In genomic region chr6:91864595-91864994, GRCm38 (mm10) we compare ENCODE assay signal across 33 mouse cellular contexts. TPM values are rescaled to one million over a fixed set of nuclear protein-coding genes. Genes with fewer than 3 reads are reported as not detected.
DNase-seq lines count a peak whose midpoint lies in the region; ATAC-seq and TF ChIP-seq lines count a peak whose summit lies in the region.
"Had no signal": no experiment of that assay in that cellular context is flagged by ENCODE, and none has a peak within 500 bp of the region (broad histone marks: within the 10 kb centered on the region; RNA-seq: fewer than 3 reads in every experiment).

No protein-coding gene starts in this region.

- no peaks in the 10 kb centered on the region for H3K4me1 ChIP-seq in spleen, adult 2 months (ENCODE audit: control insufficient read depth, insufficient read depth, insufficient read length)
- H3K4me1 ChIP-seq in hindbrain, embryonic 14.5 days (replicated peaks; ENCODE audit: control insufficient read depth, insufficient read depth, low read length) = no peaks in the 10 kb centered on the region
- H3K4me1 ChIP-seq in hindbrain, embryonic 13.5 days (replicated peaks) = no peaks in the 10 kb centered on the region
- H3K4me1 ChIP-seq: heart, embryonic 10.5 days; heart, embryonic 15.5 days; limb, embryonic 12.5 days; liver, embryonic 15.5 days; midbrain, embryonic 12.5 days; stomach, embryonic 15.5 days had no signal

- H3K9ac ChIP-seq in hindbrain, embryonic 14.5 days = no peak overlapping the region
- no peak overlapping the region for H3K9ac ChIP-seq in hindbrain, embryonic 13.5 days
- H3K9ac ChIP-seq: heart, embryonic 15.5 days; limb, embryonic 12.5 days; liver, embryonic 15.5 days; lung, embryonic 14.5 days; midbrain, embryonic 12.5 days; stomach, embryonic 15.5 days had no signal

- no peak overlapping the region for H3K4me3 ChIP-seq in spleen, adult 2 months (ENCODE audit: extremely low read depth, insufficient read depth, insufficient read length)
- no peak overlapping the region for H3K4me3 ChIP-seq in hindbrain, embryonic 14.5 days (replicated peaks; ENCODE audit: low read length)
- H3K4me3 ChIP-seq in hindbrain, embryonic 13.5 days = no peak overlapping the region
- H3K4me3 ChIP-seq: heart, embryonic 10.5 days; heart, embryonic 15.5 days; limb, embryonic 12.5 days; liver, embryonic 15.5 days; megakaryocyte, embryonic 14.5 days; midbrain, embryonic 12.5 days; myocyte; stomach, embryonic 15.5 days had no signal

- no peak for ATAC-seq in hindbrain, embryonic 14.5 days (ENCODE audit: low FRiP score)
- ATAC-seq in hindbrain, embryonic 13.5 days (ENCODE audit: low FRiP score) = no peak
- ATAC-seq: forebrain, embryonic 14.5 days; hindbrain, embryonic 16.5 days; intestine, embryonic 16.5 days had no signal

- intact Hi-C loops in left cerebral cortex, postnatal 10 days (cut with DNase I) = loop anchor here (10.0 kb wide), 1 partner anchor 330 kb away; no protein-coding TSS in a partner anchor

- H3K27me3 ChIP-seq in spleen, adult 2 months (ENCODE audit: control insufficient read depth, insufficient read depth, low read length) = no peaks in the 10 kb centered on the region
- H3K27me3 ChIP-seq in hindbrain, embryonic 14.5 days (ENCODE audit: control insufficient read depth, insufficient read depth, low read length) = no peaks in the 10 kb centered on the region
- H3K27me3 ChIP-seq in hindbrain, embryonic 13.5 days = no peaks in the 10 kb centered on the region
- H3K27me3 ChIP-seq: liver, embryonic 15.5 days; midbrain, embryonic 12.5 days had no signal

- 0 out of 2 replicates have a peak overlapping the region, but pooled peaks have one; percentile 13 for H3K27ac ChIP-seq in spleen, adult 2 months (ENCODE audit: insufficient read depth, low read length)
- H3K27ac ChIP-seq in hindbrain, embryonic 14.5 days = no peak overlapping the region
- no peak overlapping the region for H3K27ac ChIP-seq in hindbrain, embryonic 13.5 days
- H3K27ac ChIP-seq: heart, embryonic 10.5 days; heart, embryonic 15.5 days; kidney, postnatal 0 days; limb, embryonic 12.5 days; liver, embryonic 15.5 days; midbrain, embryonic 12.5 days; stomach, embryonic 15.5 days had no signal

- DNase-seq in spleen, adult 2 months (ENCODE audit: low read depth in 1 of 2, low spot score in 2 of 2) = no peak
- no peak for DNase-seq in spleen, postnatal 4 days (ENCODE audit: low spot score in 2 of 2)
- peak; percentile 23 for DNase-seq in induced T-regulatory cell, adult 2 months (ENCODE audit: low read depth)
- DNase-seq in thymus, postnatal 0 days (ENCODE audit: low spot score) = peak; percentile 70
- DNase-seq in thymus, postnatal 4 days = peak; percentile 43
- no peak for DNase-seq in left cerebral cortex, postnatal 10 days (ENCODE audit: extremely low spot score in 1 of 2, low spot score in 2 of 2)
- no peak for DNase-seq in hindbrain, embryonic 14.5 days (ENCODE audit: low spot score)
- DNase-seq: adrenal gland, postnatal 25 days; cerebellum, adult 11-12 months; cerebellum, postnatal 10 days; gastrocnemius, postnatal 25 days; heart, adult 11 months; heart, postnatal 4 days; kidney, adult 8-10 months; kidney, postnatal 4 days; layer of hippocampus, postnatal 36 days; lung, embryonic 14.5 days; lung, postnatal 4 days had no signal

- TF ChIP-seq CTCF in spleen, adult 2 months (IDR thresholded peaks at IDR 0.05; ENCODE audit: extremely low read depth, insufficient read depth, insufficient read length, insufficient replicate concordance) = no peak

- no peaks in the 10 kb centered on the region for H3K36me3 ChIP-seq in spleen, adult 2 months (ENCODE audit: control insufficient read depth, insufficient read depth, low read length)
- no peaks in the 10 kb centered on the region for H3K36me3 ChIP-seq in hindbrain, embryonic 14.5 days (replicated peaks; ENCODE audit: control insufficient read depth, insufficient read depth)
- no peaks in the 10 kb centered on the region for H3K36me3 ChIP-seq in hindbrain, embryonic 13.5 days
- H3K36me3 ChIP-seq: heart, embryonic 10.5 days; heart, embryonic 15.5 days; limb, embryonic 12.5 days; liver, embryonic 15.5 days; midbrain, embryonic 12.5 days; stomach, embryonic 15.5 days had no signal

- WGBS in spleen, adult 2 months = 40% methylated on average over 5 of the region's 5 CpGs
- WGBS in hindbrain, embryonic 14.5 days = 82% methylated on average over 5 of the region's 5 CpGs
- 73% methylated on average over 5 of the region's 5 CpGs for WGBS in hindbrain, embryonic 13.5 days

- H3K4me2 ChIP-seq in hindbrain, embryonic 14.5 days (replicated peaks) = no peak overlapping the region
- no peak overlapping the region for H3K4me2 ChIP-seq in hindbrain, embryonic 13.5 days
- H3K4me2 ChIP-seq: heart, embryonic 15.5 days; limb, embryonic 12.5 days; liver, embryonic 15.5 days; lung, embryonic 14.5 days; midbrain, embryonic 12.5 days; stomach, embryonic 15.5 days had no signal

- H3K9me3 ChIP-seq in hindbrain, embryonic 14.5 days (ENCODE audit: control insufficient read depth, low read length) = no peaks in the 10 kb centered on the region
- peaks cover 6% of the 10 kb centered on the region; the same call in 1 of the 2 replicates for H3K9me3 ChIP-seq in hindbrain, embryonic 13.5 days
- H3K9me3 ChIP-seq: heart, embryonic 10.5 days; heart, embryonic 15.5 days; liver, embryonic 15.5 days; midbrain, embryonic 12.5 days; stomach, embryonic 15.5 days had no signal

- no peak for TF ChIP-seq POLR2A in spleen, adult 2 months (IDR thresholded peaks at IDR 0.05; ENCODE audit: low read depth, low read length)

RNA-seq across cellular contexts. Expression of gene Ccdc174, which starts 13.3 kb away (rescaled TPM):
- polyA plus RNA-seq in spleen, adult 2 months (2012; rRNA removed) = 2.0 and 2.4 TPM in 2 replicates
- 58.5 and 62.6 TPM in 2 replicates for polyA plus RNA-seq in thymus, postnatal 0 days (2015; fragmentation: Nextera tagmentation; extraction: Ambion mirVana)
- 10 to 100 TPM; 20.3 to 21.0 TPM for total RNA-seq in left cerebral cortex, postnatal 10 days (2021)
- polyA plus RNA-seq in hindbrain, embryonic 14.5 days (2014; fragmentation: Nextera tagmentation; extraction: Ambion mirVana) = 32.4 and 37.7 TPM in 2 replicates
- polyA plus RNA-seq in hindbrain, embryonic 13.5 days (2015; fragmentation: Nextera tagmentation; extraction: Ambion mirVana) = 50.5 TPM in 2 replicates

RNA-seq across cellular contexts. Expression of gene Grip2, which starts 37.5 kb away (rescaled TPM):
- polyA plus RNA-seq in spleen, adult 2 months (2012; rRNA removed) = 1.5 and 1.7 TPM in 2 replicates
- 0.05 and 0.08 TPM in 2 replicates for polyA plus RNA-seq in thymus, postnatal 0 days (2015; fragmentation: Nextera tagmentation; extraction: Ambion mirVana)
- 10 to 100 TPM; 19.2 to 19.7 TPM for total RNA-seq in left cerebral cortex, postnatal 10 days (2021)
- 8.3 and 8.6 TPM in 2 replicates for polyA plus RNA-seq in hindbrain, embryonic 14.5 days (2014; fragmentation: Nextera tagmentation; extraction: Ambion mirVana)
- polyA plus RNA-seq in hindbrain, embryonic 13.5 days (2015; fragmentation: Nextera tagmentation; extraction: Ambion mirVana) = 4.3 and 4.6 TPM in 2 replicates
- total RNA-seq: CH12.LX; liver, adult 2 months had no signal

RNA-seq across cellular contexts. Expression of gene 4930590J08Rik, which starts 38.0 kb away (rescaled TPM):
- polyA plus RNA-seq in spleen, adult 2 months (2012; rRNA removed) = 0.14 and 0.16 TPM in 2 replicates
- polyA plus RNA-seq in thymus, postnatal 0 days (2015; fragmentation: Nextera tagmentation; extraction: Ambion mirVana) = 0.38 and 0.40 TPM in 2 replicates
- total RNA-seq in left cerebral cortex, postnatal 10 days (2021) = 1 to 10 TPM; 1.9 to 2.2 TPM
- polyA plus RNA-seq in hindbrain, embryonic 14.5 days (2014; fragmentation: Nextera tagmentation; extraction: Ambion mirVana) = 1.2 and 1.4 TPM in 2 replicates
- 1.2 and 1.4 TPM in 2 replicates for polyA plus RNA-seq in hindbrain, embryonic 13.5 days (2015; fragmentation: Nextera tagmentation; extraction: Ambion mirVana)

Comparison
In these comparisons a context has a peak if more than half of its experiments do, and no peak if none do; other contexts are left out.
1. DNase-seq: peak in induced T-regulatory cell, adult 2 months (single experiment), thymus, postnatal 0 days (single experiment) and thymus, postnatal 4 days (single experiment); none in spleen, adult 2 months (0 of 2), spleen, postnatal 4 days (0 of 2), left cerebral cortex, postnatal 10 days (0 of 2) and hindbrain, embryonic 14.5 days (single experiment).